Mouse (Mus musculus) heart, adult 2 months (tissue): ENCODE data around the gene Ak5. TPM values are rescaled to one million over a fixed set of nuclear protein-coding genes. Genes with fewer than 3 reads are reported as not detected.

Source experiments
- DNase-seq, 2 experiments: peaks; one replicate each; pipeline ENCODE4 v3.0.0; 2021
- H3K27ac ChIP-seq: fragments of 200-600 bp; 2 replicates; pipeline ENCODE4 v1.8.1; 2022
- H3K27me3 ChIP-seq: fragments of 200-500 bp; 2 replicates; pipeline ENCODE4 v1.6.1; 2012; ENCODE audit warnings: mild to moderate bottlenecking, low read length, inconsistent platforms, mixed read lengths; ENCODE audit not compliant: control insufficient read depth, insufficient read depth
- H3K36me3 ChIP-seq: fragments of 200-500 bp; 2 replicates; pipeline ENCODE4 v1.6.1; 2012; ENCODE audit warnings: low read length, inconsistent platforms; ENCODE audit not compliant: control insufficient read depth, insufficient read depth
- H3K4me1 ChIP-seq: fragments of 200-500 bp; 2 replicates; pipeline ENCODE4 v1.6.1; 2011; ENCODE audit warnings: low read length; ENCODE audit not compliant: control insufficient read depth, insufficient read depth
- H3K4me3 ChIP-seq: fragments of 200-600 bp; 2 replicates; pipeline ENCODE4 v1.8.1; 2022
- H3K79me2 ChIP-seq: fragments of 200-500 bp; replicated peaks from 2 replicates; pipeline ENCODE4 v1.6.1; 2012; ENCODE audit warnings: mild to moderate bottlenecking, inconsistent platforms, low read length, moderate library complexity, mixed read lengths; ENCODE audit not compliant: control insufficient read depth, insufficient read depth
- H3K9ac ChIP-seq: fragments of 200-500 bp; 2 replicates; pipeline ENCODE4 v1.6.1; 2012; ENCODE audit warnings: low read depth, mild to moderate bottlenecking, control low read depth, inconsistent platforms, low read length, mixed read lengths
- CTCF ChIP-seq: fragments of 200-600 bp; IDR thresholded peaks from 2 replicates; pipeline ENCODE4 v1.8.1; 2022; ENCODE audit warnings: antibody characterized with exemption, mild to moderate bottlenecking, moderate library complexity
- EP300 ChIP-seq: fragments of 200-500 bp; IDR thresholded peaks from 2 replicates; pipeline ENCODE4 v1.6.1; 2011; ENCODE audit warnings: low read depth, low read length, control low read depth; ENCODE audit not compliant: insufficient read depth
- POLR2A ChIP-seq: fragments of 200-500 bp; IDR thresholded peaks from 2 replicates; pipeline ENCODE4 v1.6.1; 2011; ENCODE audit warnings: mild to moderate bottlenecking, low read depth, low read length, control low read depth; ENCODE audit not compliant: insufficient read depth
- WGBS: fragments of 180-500 bp; shearing (Covaris S2); methylation state at CpG from one replicate; pipeline ENCODE4 v1.1.7; 2018; 5-methylcytosine and 5-hydroxymethylcytosine counted together
- intact Hi-C: fragments of 180-260 bp; cut with DNase I; formaldehyde crosslinking; loops from one replicate; pipeline ENCODE4 v1.15.1; 2025
- polyA plus RNA-seq: library from polyadenylated mRNA; depleted of rRNA; stranded (reverse); fragments of >200 nt; gene quantifications from 2 replicates; pipeline ENCODE4 v1.2.3, GENCODE M21; 2012
- total RNA-seq, 2 experiments: library from RNA; stranded (reverse); gene quantifications; 2 replicates each; pipeline ENCODE4 v1.2.3; 2021

The Ak5 gene
- total and polyA plus RNA-seq, 3 experiments: 0.45 TPM; not detected in 2

- no peak overlapping the region for H3K4me3 ChIP-seq
- DNase-seq: no peak
- no peaks in the 10 kb centered on the region for H3K4me1 ChIP-seq
- H3K27ac ChIP-seq: no peak overlapping the region
- no peak overlapping the region for H3K9ac ChIP-seq
- intact Hi-C loops: no loop called here
- H3K27me3 ChIP-seq: no peaks in the 10 kb centered on the region
- 78% methylated on average over 6 of the region's 6 CpGs for WGBS
- no peaks in the 10 kb centered on the region for H3K79me2 ChIP-seq
- H3K36me3 ChIP-seq: no peaks in the 10 kb centered on the region
- TF ChIP-seq EP300: no peak
- no peak for TF ChIP-seq CTCF
- no peak for TF ChIP-seq POLR2A
Observed at GRCm38 (mm10) chr3:152492241-152492640, 175.9 kb downstream of the Ak5 start.

- H3K27me3 ChIP-seq: no peaks in the 10 kb centered on the region
- H3K36me3 ChIP-seq: no peaks in the 10 kb centered on the region
- no peak overlapping the region for H3K4me3 ChIP-seq
- WGBS: 92% methylated on average over 5 of the region's 5 CpGs
- H3K27ac ChIP-seq: no peak overlapping the region
- intact Hi-C loops: no loop called here
- DNase-seq: no peak
- TF ChIP-seq CTCF: no peak
- TF ChIP-seq EP300: no peak
- no peak for TF ChIP-seq POLR2A
- no peaks in the 10 kb centered on the region for H3K79me2 ChIP-seq
- no peaks in the 10 kb centered on the region for H3K4me1 ChIP-seq
- no peak overlapping the region for H3K9ac ChIP-seq
Observed at GRCm38 (mm10) chr3:152490423-152490822, 177.7 kb downstream of the Ak5 start.

DNA sequence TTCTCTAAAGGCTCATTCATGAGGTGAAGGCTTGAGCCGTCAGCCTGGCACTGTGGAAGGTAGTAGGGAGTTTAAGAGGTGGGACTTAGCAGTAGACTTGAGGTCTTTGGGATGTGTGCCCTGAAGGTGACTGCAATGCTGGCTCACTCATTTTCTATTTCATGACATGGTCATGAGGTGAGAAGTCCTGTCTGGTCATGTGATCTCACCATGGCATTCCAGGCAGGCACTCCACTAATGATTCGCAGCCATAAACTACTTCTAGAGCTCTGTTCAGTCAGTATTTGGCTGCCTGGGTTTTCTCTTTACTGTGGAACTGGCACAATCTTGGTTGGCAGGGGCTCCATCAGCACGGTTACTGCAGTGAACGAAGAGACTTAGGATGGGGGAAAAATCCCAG is 179.2 kb downstream of the Ak5 start:
- WGBS: 83% methylated on average over 4 of the region's 4 CpGs
- TF ChIP-seq EP300 (no peak), POLR2A (no peak), CTCF (no peak)

DNA sequence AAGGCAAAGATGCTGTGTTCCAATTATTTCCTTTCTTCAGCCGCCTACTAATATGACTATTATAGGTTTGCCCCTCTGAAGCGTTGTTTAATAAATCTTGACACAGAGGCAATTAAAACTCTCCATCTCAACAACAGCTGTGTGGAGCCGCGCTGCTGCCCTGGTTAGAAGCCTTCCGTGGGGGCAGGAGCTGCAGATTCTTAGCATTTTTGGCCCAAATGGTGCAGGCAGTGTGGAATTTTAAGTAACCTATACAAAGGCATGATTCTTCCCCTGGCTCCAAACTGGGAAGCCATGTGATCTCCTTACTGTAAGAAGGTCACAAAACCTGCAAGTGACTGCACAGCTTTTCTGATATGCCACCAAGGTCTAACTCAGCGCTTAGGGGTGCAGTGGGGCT is 184.0 kb downstream of the Ak5 start:
- Histone ChIP-seq H3K79me2 (no peaks in the 10 kb centered on the region), H3K27ac (no peak overlapping the region), H3K36me3 (no peaks in the 10 kb centered on the region), H3K4me1 (no peaks in the 10 kb centered on the region), H3K4me3 (no peak overlapping the region), H3K9ac (no peak overlapping the region), H3K27me3 (no peaks in the 10 kb centered on the region)
- no peak for DNase-seq
- intact Hi-C loops: no loop called here
- 51% methylated on average over 6 of the region's 6 CpGs for WGBS
- TF ChIP-seq CTCF (no peak), POLR2A (no peak), EP300 (no peak)

More for the DNA sequence above, 179.2 kb downstream of the Ak5 start:
- Histone ChIP-seq H3K27me3 (no peaks in the 10 kb centered on the region), H3K9ac (no peak overlapping the region), H3K36me3 (no peaks in the 10 kb centered on the region), H3K27ac (no peak overlapping the region), H3K4me3 (no peak overlapping the region), H3K79me2 (no peaks in the 10 kb centered on the region), H3K4me1 (no peaks in the 10 kb centered on the region)
- DNase-seq: no peak
- intact Hi-C loops: no loop called here

DNA sequence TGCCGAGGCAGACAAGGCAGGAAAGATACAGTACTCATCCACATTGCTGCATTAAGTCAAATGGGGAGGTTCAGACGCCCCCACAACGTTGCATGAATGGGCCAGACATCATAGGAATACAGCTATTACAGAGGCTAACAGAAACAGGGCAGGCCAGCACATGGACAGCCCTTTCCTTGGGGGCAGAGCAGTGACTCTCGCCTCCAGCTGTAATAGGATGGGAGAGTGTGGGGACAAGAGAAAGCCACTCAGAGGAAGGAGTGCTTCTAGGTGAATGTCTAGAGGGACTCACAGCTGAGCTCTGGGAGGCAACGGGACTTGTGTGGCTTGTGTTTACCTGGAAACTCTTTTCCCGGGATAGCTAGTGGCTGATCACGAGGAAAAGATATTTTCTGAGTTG is 184.4 kb downstream of the Ak5 start:
- DNase-seq: no peak
- Histone ChIP-seq H3K4me3 (no peak overlapping the region), H3K4me1 (no peaks in the 10 kb centered on the region), H3K27me3 (no peaks in the 10 kb centered on the region), H3K9ac (no peak overlapping the region), H3K36me3 (no peaks in the 10 kb centered on the region), H3K79me2 (no peaks in the 10 kb centered on the region), H3K27ac (no peak overlapping the region)
- WGBS: 38% methylated on average over 7 of the region's 7 CpGs
- intact Hi-C loops: no loop called here
- TF ChIP-seq CTCF (no peak), POLR2A (no peak), EP300 (no peak)

GRCm38 (mm10) chr3:152482182-152482581 is 186.0 kb downstream of the Ak5 start:
- 84% methylated on average over 8 of the region's 8 CpGs for WGBS
- H3K79me2 ChIP-seq: no peaks in the 10 kb centered on the region
- no peak overlapping the region for H3K9ac ChIP-seq
- peaks cover 2% of the 10 kb centered on the region; the same call in 1 of the 2 replicates for H3K4me1 ChIP-seq
- H3K27me3 ChIP-seq: no peaks in the 10 kb centered on the region
- no peaks in the 10 kb centered on the region for H3K36me3 ChIP-seq
- no peak overlapping the region for H3K4me3 ChIP-seq
- DNase-seq: no peak
- TF ChIP-seq CTCF (no peak), EP300 (no peak), POLR2A (no peak)
- no peak overlapping the region for H3K27ac ChIP-seq
- intact Hi-C loops: no loop called here
